Mouse (Mus musculus): ENCODE measurements around the gene Psd4. TPM values are rescaled to one million over a fixed set of nuclear protein-coding genes. Genes with fewer than 3 reads are reported as not detected.
A peak's percentile ranks its signal among the peaks of the same experiment; 100 is the strongest.

The Psd4 gene
- polyA plus RNA-seq (2015; fragmentation: Nextera tagmentation; extraction: Ambion mirVana) = 5.2 and 5.4 TPM in 2 replicates

DNA sequence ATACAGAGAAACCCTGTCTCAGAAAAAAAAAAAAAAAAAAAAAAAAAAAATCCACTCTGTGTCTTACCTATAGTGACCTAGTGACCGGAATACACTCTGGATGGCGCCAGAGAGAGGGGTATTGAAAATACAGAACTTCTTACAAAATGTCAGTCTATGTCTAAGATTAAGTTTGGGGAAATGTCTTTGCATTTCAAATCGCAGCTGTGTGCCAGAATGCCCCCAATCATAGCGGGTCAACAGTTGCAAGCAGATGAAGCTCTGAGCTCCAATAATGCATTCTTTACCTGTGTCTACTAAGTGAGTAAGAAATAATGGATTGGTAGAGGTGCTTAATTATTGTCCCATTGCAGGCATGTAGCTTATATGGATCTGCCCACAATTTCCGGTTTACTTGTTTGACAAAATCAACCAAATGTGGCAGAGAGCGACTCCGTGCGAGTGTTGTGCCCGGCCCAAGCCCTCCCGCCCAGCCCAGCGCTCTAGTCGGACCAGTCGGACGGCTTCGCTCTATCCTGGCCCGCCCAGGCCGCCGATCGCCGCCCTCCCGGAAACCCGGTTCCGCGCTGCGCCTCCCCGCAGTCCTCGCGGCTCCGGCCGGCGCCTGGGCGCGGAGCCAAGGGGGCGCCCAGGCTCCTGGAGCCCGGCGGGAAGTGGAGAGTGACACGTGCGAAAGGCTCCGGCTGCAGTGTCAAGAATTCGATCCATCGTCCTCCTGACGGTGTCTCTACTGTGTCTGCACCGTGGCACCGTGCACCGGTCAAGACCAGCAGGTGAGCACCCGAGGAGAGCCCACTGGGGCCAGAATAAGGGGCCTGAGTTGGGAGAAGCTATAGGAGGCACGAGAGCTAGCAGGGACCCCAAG lies at the start of gene Psd4:
Gene Psd4 (plus strand): TSS at position 551 of the 865 bp plus-strand sequence.
- peak within 1 kb of the TSS; percentile 51; the same call in 1 of the 2 replicates for H3K9ac ChIP-seq (ENCODE audit: low read depth, low read length)
- peaks cover 5% of the 10 kb centered on the region; the same call in 1 of the 2 replicates for H3K4me1 ChIP-seq (replicated peaks; ENCODE audit: control insufficient read depth, insufficient read depth, low read length)
- H3K9me3 ChIP-seq (ENCODE audit: control insufficient read depth) = no peaks in the 10 kb centered on the region
- peak within 1 kb of the TSS; percentile 77 for H3K4me2 ChIP-seq (replicated peaks; ENCODE audit: low read depth)
- peak; percentile 97 for ATAC-seq
- no peaks in the 10 kb centered on the region for H3K36me3 ChIP-seq (ENCODE audit: control insufficient read depth, insufficient read depth)
- H3K27ac ChIP-seq (ENCODE audit: low read depth, low read length) = peak within 1 kb of the TSS; percentile 28; the same call in 1 of the 2 replicates
- no peaks in the 10 kb centered on the region for H3K27me3 ChIP-seq (replicated peaks; ENCODE audit: control insufficient read depth, insufficient read depth, low read length)
- 2% methylated on average over 47 of the region's 47 CpGs for WGBS
- peak; percentile 55 for TF ChIP-seq CTCF (IDR thresholded peaks at IDR 0.05; ENCODE audit: low read depth)
- peak within 1 kb of the TSS; percentile 40 for H3K4me3 ChIP-seq (ENCODE audit: low read depth, low read length)

DNA sequence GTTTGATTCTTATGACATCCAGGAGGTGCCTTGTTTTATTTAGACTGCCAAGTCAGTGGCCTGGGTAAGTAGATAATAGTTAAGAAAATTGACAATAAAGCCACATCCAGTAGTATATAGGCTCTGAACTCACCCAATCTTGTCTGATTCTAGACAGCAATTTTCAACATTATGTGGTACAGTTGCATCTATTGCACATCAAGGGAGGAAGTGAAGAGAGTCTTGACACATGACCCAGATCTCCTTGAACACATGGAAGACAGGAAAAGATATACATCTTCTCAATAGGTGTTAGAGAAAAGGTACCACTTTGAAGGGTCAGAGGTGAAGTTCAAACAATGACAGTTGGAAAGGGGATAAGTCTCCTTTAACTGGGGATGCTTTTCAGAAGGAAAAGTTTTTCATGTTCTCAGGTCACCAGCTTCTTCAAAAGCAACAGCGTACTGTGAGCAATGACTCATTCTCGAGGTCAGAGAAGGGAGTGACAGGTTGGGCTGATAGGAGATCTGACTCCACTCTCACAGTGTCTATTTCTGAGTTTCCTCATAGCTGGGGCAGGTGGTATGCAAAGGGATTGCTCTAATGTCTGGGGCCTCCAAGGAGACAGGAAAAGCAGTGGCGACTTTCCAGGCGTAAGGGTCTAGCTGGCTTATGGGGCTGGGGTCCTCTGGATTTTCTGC lies 49.3 kb upstream of the Psd4 start:
- Histone ChIP-seq H3K4me2 (replicated peaks; ENCODE audit: low read depth) (no peak overlapping the region), H3K9me3 (ENCODE audit: control insufficient read depth) (no peaks in the 10 kb centered on the region), H3K27me3 (replicated peaks; ENCODE audit: control insufficient read depth, insufficient read depth, low read length) (no peaks in the 10 kb centered on the region), H3K4me3 (ENCODE audit: low read depth, low read length) (no peak overlapping the region), H3K27ac (ENCODE audit: low read depth, low read length) (no peak overlapping the region), H3K36me3 (ENCODE audit: control insufficient read depth, insufficient read depth) (no peaks in the 10 kb centered on the region), H3K4me1 (replicated peaks; ENCODE audit: control insufficient read depth, insufficient read depth, low read length) (no peaks in the 10 kb centered on the region), H3K9ac (ENCODE audit: low read depth, low read length) (no peak overlapping the region)
- ATAC-seq = peak; percentile 25; the same call in 1 of the 2 replicates
- no peak for TF ChIP-seq CTCF (IDR thresholded peaks at IDR 0.05; ENCODE audit: low read depth)
- 59% methylated on average over 4 of the region's 4 CpGs for WGBS

DNA sequence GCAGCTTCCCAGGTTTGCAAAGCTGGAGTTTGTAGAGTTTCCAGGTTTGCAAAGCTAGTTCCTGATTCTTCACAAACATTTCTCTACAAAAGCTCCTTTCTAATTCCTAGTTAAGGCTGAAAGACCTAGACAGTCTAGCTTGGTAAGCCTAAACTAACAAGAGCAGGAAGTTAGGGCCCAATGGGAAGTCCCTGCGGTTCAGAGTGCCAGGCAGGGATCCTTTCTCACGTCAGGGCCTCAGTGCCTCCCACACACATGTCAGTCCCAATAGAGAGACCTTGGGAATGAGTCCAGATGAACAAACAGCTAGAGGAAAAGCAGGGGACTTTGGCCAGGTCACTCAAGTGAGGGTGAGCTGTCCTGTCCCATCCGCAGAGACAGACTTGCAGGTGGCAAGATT lies 32.0 kb upstream of the Psd4 start:
- TF ChIP-seq CTCF (IDR thresholded peaks at IDR 0.05; ENCODE audit: low read depth) = no peak
- H3K9me3 ChIP-seq (ENCODE audit: control insufficient read depth) = no peaks in the 10 kb centered on the region
- no peaks in the 10 kb centered on the region for H3K36me3 ChIP-seq (ENCODE audit: control insufficient read depth, insufficient read depth)
- H3K9ac ChIP-seq (ENCODE audit: low read depth, low read length) = no peak overlapping the region
- H3K4me2 ChIP-seq (replicated peaks; ENCODE audit: low read depth) = no peak overlapping the region
- H3K4me1 ChIP-seq (replicated peaks; ENCODE audit: control insufficient read depth, insufficient read depth, low read length) = 0 out of 2 replicates have a peak, but pooled peaks cover 4% of the 10 kb centered on the region
- WGBS = 20% methylated on average over 3 of the region's 3 CpGs
- no peak overlapping the region; the same call in 1 of the 2 replicates for H3K27ac ChIP-seq (ENCODE audit: low read depth, low read length)
- no peak overlapping the region for H3K4me3 ChIP-seq (ENCODE audit: low read depth, low read length)
- peak; percentile 71 for ATAC-seq
- no peaks in the 10 kb centered on the region for H3K27me3 ChIP-seq (replicated peaks; ENCODE audit: control insufficient read depth, insufficient read depth, low read length)

DNA sequence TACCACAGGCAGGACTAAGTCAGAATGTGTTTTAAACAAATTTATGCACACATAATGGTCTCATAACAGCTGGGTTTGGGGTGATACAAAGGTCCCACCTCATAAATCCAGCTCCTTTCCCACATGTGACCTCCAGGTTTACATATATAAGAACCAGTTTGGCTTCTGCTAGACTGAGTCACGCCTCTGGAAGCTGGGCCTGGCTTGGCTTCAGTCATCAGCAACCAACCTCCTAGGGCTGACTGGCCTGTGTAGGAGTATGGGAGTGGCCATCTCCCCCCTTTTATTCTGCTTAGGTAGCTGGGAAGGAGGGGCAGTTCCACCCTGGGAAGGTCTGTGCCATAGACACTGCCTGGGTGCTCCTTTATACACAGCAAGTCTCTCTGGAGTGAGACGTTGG lies 30.8 kb upstream of the Psd4 start, which contains the start of gene Il1rn:
Gene Il1rn (plus strand): TSS at position 309 of the 400 bp plus-strand sequence.
- Histone ChIP-seq H3K36me3 (ENCODE audit: control insufficient read depth, insufficient read depth) (no peaks in the 10 kb centered on the region), H3K4me1 (replicated peaks; ENCODE audit: control insufficient read depth, insufficient read depth, low read length) (0 out of 2 replicates have a peak, but pooled peaks cover 4% of the 10 kb centered on the region), H3K4me3 (ENCODE audit: low read depth, low read length) (no peak within 1 kb of the TSS), H3K4me2 (replicated peaks; ENCODE audit: low read depth) (no peak within 1 kb of the TSS), H3K27me3 (replicated peaks; ENCODE audit: control insufficient read depth, insufficient read depth, low read length) (no peaks in the 10 kb centered on the region), H3K9me3 (ENCODE audit: control insufficient read depth) (no peaks in the 10 kb centered on the region), H3K9ac (ENCODE audit: low read depth, low read length) (no peak within 1 kb of the TSS), H3K27ac (ENCODE audit: low read depth, low read length) (no peak within 1 kb of the TSS)
- WGBS = 59% methylated on average over 2 of the region's 2 CpGs
- peak; percentile 49; the same call in 1 of the 2 replicates for ATAC-seq
- no peak for TF ChIP-seq CTCF (IDR thresholded peaks at IDR 0.05; ENCODE audit: low read depth)

DNA sequence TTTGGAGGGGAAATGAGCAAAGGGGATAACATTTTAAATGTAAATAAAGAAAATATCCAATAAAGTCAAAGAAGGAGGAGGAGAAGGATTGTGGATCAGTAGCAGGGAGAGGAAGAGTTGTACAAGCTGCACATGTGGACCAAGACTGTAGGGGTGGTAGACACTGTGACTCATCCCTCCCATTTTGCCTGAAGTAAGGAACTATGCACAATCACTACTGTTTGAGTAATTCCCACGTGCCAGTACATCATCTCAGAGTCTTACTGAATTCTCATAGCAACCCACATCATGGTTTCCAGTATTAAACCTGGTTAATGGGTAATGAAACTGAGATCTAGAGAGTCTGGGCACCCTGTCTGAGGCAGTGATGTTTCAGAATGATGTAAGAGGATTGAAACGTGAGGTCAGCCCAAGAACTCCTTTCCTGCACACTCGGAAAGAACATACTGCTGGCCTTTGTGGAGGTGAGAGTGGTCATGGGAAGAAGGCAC lies 25.9 kb upstream of the Psd4 start:
- Histone ChIP-seq H3K27ac (ENCODE audit: low read depth, low read length) (no peak overlapping the region), H3K9me3 (ENCODE audit: control insufficient read depth) (no peaks in the 10 kb centered on the region), H3K4me2 (replicated peaks; ENCODE audit: low read depth) (no peak overlapping the region), H3K9ac (ENCODE audit: low read depth, low read length) (no peak overlapping the region), H3K27me3 (replicated peaks; ENCODE audit: control insufficient read depth, insufficient read depth, low read length) (no peaks in the 10 kb centered on the region), H3K36me3 (ENCODE audit: control insufficient read depth, insufficient read depth) (no peaks in the 10 kb centered on the region), H3K4me3 (ENCODE audit: low read depth, low read length) (no peak overlapping the region), H3K4me1 (replicated peaks; ENCODE audit: control insufficient read depth, insufficient read depth, low read length) (no peaks in the 10 kb centered on the region)
- ATAC-seq = no peak
- 63% methylated on average over 3 of the region's 3 CpGs for WGBS
- no peak for TF ChIP-seq CTCF (IDR thresholded peaks at IDR 0.05; ENCODE audit: low read depth)

DNA sequence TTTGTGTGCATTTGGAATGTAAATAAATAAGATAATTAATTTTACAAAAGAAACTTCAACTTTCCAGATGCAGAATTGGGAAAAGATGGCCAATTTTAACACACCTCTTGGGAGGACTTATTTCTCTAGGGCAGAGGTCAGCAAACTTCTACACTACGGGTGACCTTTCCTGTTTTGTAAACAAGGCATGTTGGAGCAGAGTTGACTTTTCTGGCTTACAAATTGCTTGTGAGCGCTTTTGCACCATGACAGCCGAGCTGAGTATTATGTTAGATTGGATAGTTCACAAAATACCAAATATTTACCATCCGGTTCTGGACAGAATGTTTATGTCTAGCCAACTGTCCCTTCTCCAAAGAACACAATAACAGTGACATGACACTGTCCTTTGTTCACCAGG lies 22.8 kb upstream of the Psd4 start:
- H3K4me2 ChIP-seq (replicated peaks; ENCODE audit: low read depth) = no peak overlapping the region
- H3K27ac ChIP-seq (ENCODE audit: low read depth, low read length) = no peak overlapping the region
- H3K4me1 ChIP-seq (replicated peaks; ENCODE audit: control insufficient read depth, insufficient read depth, low read length) = no peaks in the 10 kb centered on the region
- H3K27me3 ChIP-seq (replicated peaks; ENCODE audit: control insufficient read depth, insufficient read depth, low read length) = no peaks in the 10 kb centered on the region
- H3K9ac ChIP-seq (ENCODE audit: low read depth, low read length) = no peak overlapping the region
- 47% methylated on average over 4 of the region's 4 CpGs for WGBS
- H3K4me3 ChIP-seq (ENCODE audit: low read depth, low read length) = no peak overlapping the region
- ATAC-seq = no peak
- H3K36me3 ChIP-seq (ENCODE audit: control insufficient read depth, insufficient read depth) = no peaks in the 10 kb centered on the region
- H3K9me3 ChIP-seq (ENCODE audit: control insufficient read depth) = no peaks in the 10 kb centered on the region
- no peak for TF ChIP-seq CTCF (IDR thresholded peaks at IDR 0.05; ENCODE audit: low read depth)
